ENCODE assay signal across 18 mouse cellular contexts in genomic region chr1:59886899-59887298, GRCm38 (mm10). TPM values are rescaled to one million over a fixed set of nuclear protein-coding genes. Genes with fewer than 3 reads are reported as not detected.
DNase-seq lines count a peak whose midpoint lies in the region; ATAC-seq and TF ChIP-seq lines count a peak whose summit lies in the region.
"Had no signal": no experiment of that assay in that cellular context is flagged by ENCODE, and none has a peak within 500 bp of the region (broad histone marks: within the 10 kb centered on the region; RNA-seq: fewer than 3 reads in every experiment).

No protein-coding gene starts in this region.

- H3K4me2 ChIP-seq in heart, embryonic 13.5 days, result no peak overlapping the region
- H3K4me2 ChIP-seq in forebrain, postnatal 0 days (ENCODE audit: low read depth), result no peak overlapping the region
- H3K4me2 ChIP-seq: liver, embryonic 15.5 days had no signal

- peaks cover 21% of the 10 kb centered on the region for H3K4me1 ChIP-seq in heart, embryonic 13.5 days
- peaks cover 4% of the 10 kb centered on the region; the same call in 1 of the 2 replicates for H3K4me1 ChIP-seq in forebrain, postnatal 0 days (ENCODE audit: insufficient read depth)
- H3K4me1 ChIP-seq: liver, embryonic 15.5 days had no signal

- H3K27ac ChIP-seq in heart, embryonic 13.5 days (replicated peaks), result 0 out of 2 replicates have a peak overlapping the region, but pooled peaks have one; percentile 12
- no peak overlapping the region for H3K27ac ChIP-seq in forebrain, postnatal 0 days (ENCODE audit: low read depth, low read length)
- H3K27ac ChIP-seq: liver, embryonic 15.5 days; stomach, postnatal 0 days had no signal

- 30% methylated on average over 4 of the region's 4 CpGs for WGBS in heart, embryonic 13.5 days
- 17% methylated on average over 4 of the region's 4 CpGs for WGBS in forebrain, postnatal 0 days

- no peaks in the 10 kb centered on the region for H3K36me3 ChIP-seq in heart, embryonic 13.5 days
- H3K36me3 ChIP-seq in forebrain, postnatal 0 days (ENCODE audit: insufficient read depth), result no peaks in the 10 kb centered on the region
- H3K36me3 ChIP-seq: liver, embryonic 15.5 days had no signal

- no peaks in the 10 kb centered on the region for H3K27me3 ChIP-seq in heart, embryonic 13.5 days (replicated peaks)
- no peaks in the 10 kb centered on the region for H3K27me3 ChIP-seq in forebrain, postnatal 0 days (ENCODE audit: insufficient read depth, low read length)
- H3K27me3 ChIP-seq: liver, embryonic 15.5 days had no signal

- H3K4me3 ChIP-seq in heart, embryonic 13.5 days, result no peak overlapping the region
- no peak overlapping the region for H3K4me3 ChIP-seq in forebrain, postnatal 0 days (ENCODE audit: low read depth, low read length)
- H3K4me3 ChIP-seq: liver, embryonic 15.5 days had no signal

- no peak for TF ChIP-seq CTCF in forebrain, postnatal 0 days (IDR thresholded peaks at IDR 0.05; ENCODE audit: low read depth)

- H3K9me3 ChIP-seq in heart, embryonic 13.5 days, result no peaks in the 10 kb centered on the region
- no peaks in the 10 kb centered on the region for H3K9me3 ChIP-seq in forebrain, postnatal 0 days (ENCODE audit: low read length)
- H3K9me3 ChIP-seq: liver, embryonic 15.5 days had no signal

- ATAC-seq in heart, embryonic 13.5 days (ENCODE audit: extremely low read depth, insufficient number of reproducible peaks, low FRiP score, low TSS enrichment), result no peak
- peak; percentile 49 for ATAC-seq in forebrain, postnatal 0 days
- ATAC-seq: hindbrain, embryonic 16.5 days; lung, postnatal 0 days had no signal

- DNase-seq in heart, postnatal 4 days, result no peak
- DNase-seq in CD4-positive, CD25-positive, alpha-beta regulatory T cell, adult 2 months (ENCODE audit: low read depth, low spot score), result peak; percentile 38
- peak; percentile 24 for DNase-seq in Muller cell, postnatal 12 days (ENCODE audit: inconsistent ontology term)
- DNase-seq in forebrain, postnatal 0 days, result no peak
- DNase-seq in gastrocnemius, postnatal 36 days, result no peak
- no peak for DNase-seq in thymus, postnatal 36 days
- DNase-seq: cerebellum, postnatal 25 days; heart, postnatal 14 days; kidney, adult 18-20 months; kidney, postnatal 25 days; midbrain, embryonic 14.5 days; right cerebral cortex, postnatal 25 days; thymus, postnatal 4 days had no signal

- 0 out of 2 replicates have a peak overlapping the region, but pooled peaks have one; percentile 50 for H3K9ac ChIP-seq in heart, embryonic 13.5 days
- no peak overlapping the region for H3K9ac ChIP-seq in forebrain, postnatal 0 days
- H3K9ac ChIP-seq: liver, embryonic 15.5 days had no signal

- intact Hi-C loops in gastrocnemius, postnatal 36 days (cut with DNase I), result no loop called here

RNA-seq across cellular contexts. Expression of gene Fam117b, which starts 25.9 kb away (rescaled TPM):
- polyA plus RNA-seq in heart, embryonic 13.5 days (2015; fragmentation: Nextera tagmentation; extraction: Ambion mirVana), result 3.4 and 3.8 TPM in 2 replicates
- 10 to 100 TPM; 12.1 to 13.1 TPM for total RNA-seq in heart, postnatal 4 days (2021)
- total RNA-seq in forebrain, postnatal 0 days (2014; rRNA removed), result 53.4 and 79.7 TPM in 2 replicates
- polyA plus RNA-seq in forebrain, postnatal 0 days (2015; fragmentation: Nextera tagmentation; extraction: Ambion mirVana), result 22.1 and 31.8 TPM in 2 replicates
- 1 to 10 TPM; 4.2 to 5.5 TPM for total RNA-seq in gastrocnemius, postnatal 36 days (2021)

Comparison
In these comparisons a context has a peak if more than half of its experiments do, and no peak if none do; other contexts are left out.
1. DNase-seq: peak in CD4-positive, CD25-positive, alpha-beta regulatory T cell, adult 2 months (single experiment) and Muller cell, postnatal 12 days (single experiment); none in heart, postnatal 4 days (single experiment), forebrain, postnatal 0 days (single experiment), gastrocnemius, postnatal 36 days (0 of 2) and thymus, postnatal 36 days (0 of 2).